Mouse (Mus musculus) cerebellum, postnatal 4 days (tissue): Measurements from ENCODE around the gene Spin2g.
"Not testable (repeated sequence)": the region's sequence is repeated elsewhere in the genome, so short reads cannot be mapped to it uniquely, and the experiment has no call there.

Experiments
- DNase-seq, 2 experiments: peaks; one replicate each; pipeline ENCODE4 v3.0.0; 2022; ENCODE audit warnings: low spot score in 2 of 2, mixed read lengths in 1 of 2

Spin2g gene

DNA sequence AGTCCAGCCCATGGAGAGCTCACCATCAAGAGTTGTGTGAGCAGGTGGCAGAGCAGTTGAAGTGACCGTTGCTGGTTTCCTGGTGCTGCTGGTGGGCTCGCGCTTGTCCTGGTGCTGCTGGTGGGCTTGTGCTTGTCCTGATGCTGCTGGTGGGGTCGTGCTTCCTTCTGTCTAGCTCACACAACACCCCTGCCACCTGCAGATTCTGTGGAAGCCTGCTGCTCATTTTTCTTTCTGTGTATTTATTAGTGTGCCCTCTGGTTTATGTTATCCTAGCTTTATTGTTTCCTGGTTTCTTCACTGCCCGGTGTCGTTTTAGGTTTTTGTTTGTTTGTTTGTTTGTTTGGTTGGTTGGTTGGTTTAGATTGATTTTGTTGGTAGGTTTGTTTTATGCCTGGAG lies at the start of gene Spin2g:
Gene Spin2g, minus strand, starts transcription at position 101 of the 400 bp plus-strand sequence.
- not testable (repeated sequence) for DNase-seq
